Mouse (Mus musculus) heart, embryonic 12.5 days (tissue): ENCODE measurements around the gene Sp8. TPM values are rescaled to one million over a fixed set of nuclear protein-coding genes. Genes with fewer than 3 reads are reported as not detected.

Experiments
- polyA plus RNA-seq: library from polyadenylated mRNA; unstranded; fragments of >200 nt; fragmentation: Nextera tagmentation; extraction: Ambion mirVana; gene quantifications from 2 replicates; pipeline ENCODE4 v1.2.1, GENCODE M21; 2016

Sp8 gene
- polyA plus RNA-seq, 1 experiment from 2014 or later, result 0.05 TPM

Other genes starting within 250 kb of the Sp8 start
- not detected in 2 replicates for gene Abcb5, start 120.1 kb downstream of the Sp8 start, polyA plus RNA-seq